Mouse (Mus musculus) stomach, postnatal 0 days (tissue): ENCODE data around the gene Pdzd2. TPM values are rescaled to one million over a fixed set of nuclear protein-coding genes. Genes with fewer than 3 reads are reported as not detected.
A peak's percentile ranks its signal among the peaks of the same experiment; 100 is the strongest.

Source experiments
- ATAC-seq: fragments of 200-750 bp; cut with Nextera tagmentation; 2 replicates; pipeline ENCODE4 v1.8.0; 2017; ENCODE audit not compliant: low FRiP score, low TSS enrichment
- DNase-seq: peaks from one replicate; pipeline ENCODE4 v3.0.0-alpha.2; 2016; ENCODE audit warnings: low spot score
- H3K27ac ChIP-seq: fragments of 300-500 bp; sonication (generic); replicated peaks from 2 replicates; pipeline ENCODE4 v1.5.1; 2014; ENCODE audit warnings: mild to moderate bottlenecking, control low read depth
- H3K27me3 ChIP-seq: fragments of 300-500 bp; sonication (generic); 2 replicates; pipeline ENCODE4 v1.6.1; 2014; ENCODE audit warnings: low read length; ENCODE audit not compliant: control insufficient read depth, insufficient read depth
- H3K36me3 ChIP-seq: fragments of 300-500 bp; sonication (generic); 2 replicates; pipeline ENCODE4 v1.6.1; 2014; ENCODE audit warnings: low read length, mixed read lengths; ENCODE audit not compliant: control insufficient read depth, insufficient read depth
- H3K4me1 ChIP-seq: fragments of 300-500 bp; sonication (generic); replicated peaks from 2 replicates; pipeline ENCODE4 v1.6.1; 2014; ENCODE audit warnings: antibody characterized with exemption; ENCODE audit not compliant: control insufficient read depth, insufficient read depth
- H3K4me2 ChIP-seq: fragments of 300-500 bp; sonication (generic); replicated peaks from 2 replicates; pipeline ENCODE4 v1.6.1; 2014; ENCODE audit warnings: low read depth, mild to moderate bottlenecking, control low read depth, moderate library complexity
- H3K4me3 ChIP-seq: fragments of 300-500 bp; sonication (generic); 2 replicates; pipeline ENCODE4 v1.5.1; 2014; ENCODE audit warnings: low read depth, low read length, control low read depth
- H3K9ac ChIP-seq: fragments of 300-500 bp; sonication (generic); 2 replicates; pipeline ENCODE4 v1.6.1; 2014; ENCODE audit warnings: mild to moderate bottlenecking, low read length, control low read depth, mixed read lengths
- H3K9me3 ChIP-seq: fragments of 300-500 bp; sonication (generic); 2 replicates; pipeline ENCODE4 v1.6.1; 2016; ENCODE audit warnings: low read length; ENCODE audit not compliant: control insufficient read depth
- CTCF ChIP-seq: IDR thresholded peaks from 2 replicates; pipeline ENCODE4 v1.5.1; 2016; ENCODE audit warnings: antibody characterized with exemption, low read depth, mild to moderate bottlenecking, moderate library complexity
- EP300 ChIP-seq: optimal IDR thresholded peaks from 2 replicates; pipeline ENCODE3; 2016; ENCODE audit warnings: antibody characterized with exemption
- WGBS: fragments of 180-500 bp; shearing (Covaris S2); extraction: QIAGEN DNeasy Blood & Tissue Kit; methylation state at CpG from one replicate; pipeline ENCODE4 v1.1.7; 2014; 5-methylcytosine and 5-hydroxymethylcytosine counted together
- polyA plus RNA-seq: library from polyadenylated mRNA; unstranded; fragments of >200 nt; fragmentation: Nextera tagmentation; extraction: Ambion mirVana; gene quantifications from 2 replicates; pipeline ENCODE4 v1.2.1, GENCODE M21; 2015

Gene Pdzd2
- polyA plus RNA-seq, 1 experiment from 2014 or later, result 19.1 TPM

DNA sequence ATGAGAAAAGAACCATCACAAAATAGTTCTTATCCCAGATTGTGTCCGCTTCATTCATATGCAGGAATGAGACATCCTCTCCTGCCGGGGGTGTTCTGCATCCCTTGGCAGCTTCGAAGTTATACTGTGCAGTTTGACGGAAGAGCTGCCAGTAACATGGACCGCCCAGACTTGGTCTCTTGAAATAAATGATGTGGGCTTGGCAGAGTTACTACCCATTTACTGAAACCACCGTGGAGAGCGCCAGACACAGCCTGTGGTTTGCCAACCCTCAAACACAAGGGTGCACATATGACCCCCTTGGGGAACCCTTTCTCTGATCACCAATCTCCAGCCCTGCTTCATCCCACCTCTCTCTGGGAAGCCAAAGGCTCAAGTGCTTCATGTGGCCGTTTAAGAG, 331.5 kb downstream of the Pdzd2 start:
- Histone ChIP-seq H3K9ac (no peak overlapping the region), H3K4me3 (no peak overlapping the region), H3K27me3 (no peaks in the 10 kb centered on the region), H3K4me1 (no peaks in the 10 kb centered on the region), H3K9me3 (no peaks in the 10 kb centered on the region), H3K4me2 (no peak overlapping the region), H3K27ac (no peak overlapping the region), H3K36me3 (no peaks in the 10 kb centered on the region)
- TF ChIP-seq CTCF (no peak), EP300 (no peak)
- DNase-seq, result no peak
- 72% methylated on average over 8 of the region's 8 CpGs for WGBS
- no peak for ATAC-seq

DNA sequence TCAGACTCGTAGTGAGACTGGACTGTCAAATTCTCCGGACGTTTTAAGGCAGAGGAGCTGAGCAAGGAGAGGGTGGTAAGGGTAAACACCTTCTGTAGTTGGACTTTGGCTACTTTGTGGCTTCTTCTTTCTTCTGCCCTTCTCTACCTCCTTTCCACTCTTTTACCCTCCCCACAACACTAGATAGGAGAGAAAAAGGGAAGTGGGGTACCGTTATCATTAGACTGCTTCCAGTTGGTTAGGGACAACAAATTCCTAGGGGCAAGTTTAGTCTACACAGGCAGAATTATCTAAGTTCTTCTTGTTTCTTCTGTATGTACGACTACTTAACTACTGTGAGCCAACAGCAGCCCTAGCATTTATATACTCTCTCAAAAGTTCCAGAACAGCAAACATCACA, 334.1 kb downstream of the Pdzd2 start:
- Histone ChIP-seq H3K4me2 (no peak overlapping the region), H3K36me3 (0 out of 2 replicates have a peak, but pooled peaks cover 2% of the 10 kb centered on the region), H3K27me3 (no peaks in the 10 kb centered on the region), H3K9me3 (no peaks in the 10 kb centered on the region), H3K9ac (no peak overlapping the region), H3K4me1 (no peaks in the 10 kb centered on the region), H3K27ac (no peak overlapping the region), H3K4me3 (no peak overlapping the region)
- DNase-seq (no peak), ATAC-seq (no peak)
- 77% methylated on average over 5 of the region's 5 CpGs for WGBS
- no peak for TF ChIP-seq CTCF
- TF ChIP-seq EP300, result no peak

DNA sequence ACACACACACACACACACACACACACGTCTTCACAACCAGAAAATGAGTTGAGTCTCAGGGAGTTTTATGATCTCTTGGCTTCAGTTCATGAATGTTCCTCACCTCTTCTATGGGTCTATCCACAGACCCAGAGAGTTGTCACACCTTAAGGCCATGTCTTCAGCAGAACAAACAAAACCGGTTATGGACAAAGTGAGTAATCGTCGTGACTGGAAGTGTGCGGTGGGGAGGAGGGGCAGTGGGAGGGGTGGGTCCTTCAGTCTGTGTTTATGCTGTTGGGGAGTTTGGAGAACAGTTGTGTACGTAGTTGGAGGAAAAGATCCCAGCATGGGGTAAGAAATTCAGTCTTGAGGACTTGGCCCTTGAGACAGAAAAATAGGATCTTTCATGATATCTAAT, 342.7 kb downstream of the Pdzd2 start:
- DNase-seq, result peak; percentile 53
- Histone ChIP-seq H3K4me2 (no peak overlapping the region), H3K36me3 (0 out of 2 replicates have a peak, but pooled peaks cover 9% of the 10 kb centered on the region), H3K9me3 (no peaks in the 10 kb centered on the region), H3K27ac (no peak overlapping the region), H3K27me3 (no peaks in the 10 kb centered on the region), H3K9ac (no peak overlapping the region), H3K4me3 (no peak overlapping the region), H3K4me1 (no peaks in the 10 kb centered on the region)
- 51% methylated on average over 6 of the region's 6 CpGs for WGBS
- TF ChIP-seq EP300 (no peak), CTCF (no peak)
- ATAC-seq, result peak; percentile 80

DNA sequence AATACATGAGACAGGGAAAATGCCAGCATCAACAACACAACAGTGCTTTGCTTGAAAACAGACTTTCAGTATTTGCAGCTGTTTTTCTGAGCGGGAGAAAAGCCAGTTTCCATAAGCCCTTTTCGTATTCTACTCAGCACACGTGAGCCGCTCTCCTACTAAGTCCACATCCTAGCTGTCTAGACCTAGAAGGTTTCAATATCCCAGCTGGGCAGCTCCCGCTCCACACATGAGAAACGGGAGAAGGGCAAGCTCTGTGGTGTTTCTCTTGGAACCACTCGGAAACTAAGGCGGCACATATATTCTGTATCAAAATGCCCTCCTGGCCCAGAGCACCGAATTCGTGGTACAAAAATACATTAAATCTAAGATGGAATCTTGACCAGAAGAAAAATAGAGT, 345.0 kb downstream of the Pdzd2 start:
- H3K36me3 ChIP-seq, result 0 out of 2 replicates have a peak, but pooled peaks cover 6% of the 10 kb centered on the region
- H3K4me1 ChIP-seq, result no peaks in the 10 kb centered on the region
- no peak overlapping the region for H3K9ac ChIP-seq
- H3K4me3 ChIP-seq, result no peak overlapping the region
- no peak overlapping the region for H3K27ac ChIP-seq
- H3K27me3 ChIP-seq, result no peaks in the 10 kb centered on the region
- DNase-seq (no peak), ATAC-seq (no peak)
- TF ChIP-seq CTCF (no peak), EP300 (no peak)
- no peak overlapping the region for H3K4me2 ChIP-seq
- no peaks in the 10 kb centered on the region for H3K9me3 ChIP-seq
- 89% methylated on average over 10 of the region's 10 CpGs for WGBS

DNA sequence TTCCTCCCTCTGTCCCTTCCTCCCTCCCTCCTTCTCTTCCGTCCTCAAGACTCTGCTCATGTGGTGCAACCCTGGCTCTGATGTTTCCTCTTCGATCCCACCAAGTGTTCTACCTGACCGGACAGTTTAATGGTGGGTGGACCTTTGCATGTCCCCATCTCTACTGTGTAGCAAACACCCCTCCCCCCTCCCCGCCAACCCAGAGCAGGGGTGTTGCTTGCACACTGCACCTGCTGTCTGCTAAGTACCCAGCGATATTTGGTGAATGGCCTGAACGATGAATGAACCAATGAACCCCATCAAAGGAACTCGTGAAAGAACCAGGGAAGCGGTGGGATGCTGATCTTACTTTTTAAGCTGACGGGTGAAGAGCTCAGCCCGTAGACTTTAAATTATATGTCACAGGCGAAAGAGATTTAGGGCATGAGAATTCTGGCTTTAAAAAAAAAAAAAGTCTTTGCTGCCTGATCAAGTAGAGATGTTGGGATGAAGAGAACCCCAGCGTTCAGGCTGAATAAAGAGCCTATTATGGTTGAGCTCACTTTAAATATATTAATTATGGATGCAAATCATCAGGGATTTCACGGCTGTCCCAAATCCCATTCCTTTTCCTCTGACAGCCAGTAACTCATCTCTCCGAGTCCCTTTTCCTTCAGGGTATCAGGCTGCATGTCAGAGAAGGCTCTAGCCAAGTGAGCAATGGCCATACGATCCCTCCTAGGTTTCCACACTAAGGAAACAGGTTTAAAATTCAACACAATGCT, 350.8 kb downstream of the Pdzd2 start:
- no peaks in the 10 kb centered on the region for H3K27me3 ChIP-seq
- H3K4me2 ChIP-seq, result no peak overlapping the region
- H3K9me3 ChIP-seq, result no peaks in the 10 kb centered on the region
- WGBS, result 79% methylated on average over 15 of the region's 15 CpGs
- ATAC-seq (no peak), DNase-seq (no peak)
- TF ChIP-seq CTCF (no peak), EP300 (no peak)
- H3K4me1 ChIP-seq, result no peaks in the 10 kb centered on the region
- H3K36me3 ChIP-seq, result peaks cover 6% of the 10 kb centered on the region; the same call in 1 of the 2 replicates
- no peak overlapping the region for H3K4me3 ChIP-seq
- H3K9ac ChIP-seq, result no peak overlapping the region
- H3K27ac ChIP-seq, result no peak overlapping the region

DNA sequence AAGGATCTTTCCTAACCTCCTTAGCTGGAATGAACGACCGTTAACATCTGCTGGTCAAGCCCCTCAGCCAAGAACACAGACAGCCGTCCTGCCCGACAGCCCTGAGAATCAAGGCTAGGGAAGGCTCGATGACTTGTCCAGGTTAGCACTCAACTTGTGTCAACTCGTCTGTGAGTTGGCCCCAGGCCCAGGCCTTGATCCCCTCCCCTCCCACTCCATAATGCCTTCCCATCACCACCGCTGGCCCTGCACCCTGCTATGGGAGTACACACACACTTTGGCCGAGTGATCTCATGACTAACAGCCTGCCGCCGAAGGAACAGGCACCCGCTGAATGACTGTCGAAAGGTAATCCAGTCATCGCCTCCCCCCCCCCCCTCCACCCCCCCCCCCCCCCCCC, 355.0 kb downstream of the Pdzd2 start:
- H3K4me1 ChIP-seq, result no peaks in the 10 kb centered on the region
- TF ChIP-seq CTCF (no peak), EP300 (no peak)
- H3K9ac ChIP-seq, result no peak overlapping the region
- no peak for ATAC-seq
- H3K4me2 ChIP-seq, result no peak overlapping the region
- no peaks in the 10 kb centered on the region for H3K27me3 ChIP-seq
- H3K9me3 ChIP-seq, result no peaks in the 10 kb centered on the region
- no peak overlapping the region for H3K4me3 ChIP-seq
- WGBS, result 65% methylated on average over 12 of the region's 13 CpGs
- peaks cover 6% of the 10 kb centered on the region; the same call in 1 of the 2 replicates for H3K36me3 ChIP-seq
- no peak for DNase-seq
- no peak overlapping the region for H3K27ac ChIP-seq
